Mouse (Mus musculus): ENCODE measurements at regions not wholly inside any gene's neighbourhood (a gene's known extent, or its start where the extent isn't known, plus 50 kb on each side); places are given as distances from the start of the nearest gene placed in this dataset.

GRCm38 (mm10) chr8:113916649-113917048, 68.1 kb upstream of the Adamts18 start:
- no peak for ATAC-seq (ENCODE audit: insufficient number of reproducible peaks, low FRiP score, low TSS enrichment)

GRCm38 (mm10) chr8:113917197-113917596, 68.7 kb upstream of the Adamts18 start:
- no peak for ATAC-seq (ENCODE audit: insufficient number of reproducible peaks, low FRiP score, low TSS enrichment)

- no peak for ATAC-seq (ENCODE audit: insufficient number of reproducible peaks, low FRiP score, low TSS enrichment)
Observed at GRCm38 (mm10) chr8:113920306-113920705, 71.8 kb upstream of the Adamts18 start.

- no peak for ATAC-seq (ENCODE audit: insufficient number of reproducible peaks, low FRiP score, low TSS enrichment)
Observed at GRCm38 (mm10) chr8:113923381-113923780, 74.8 kb upstream of the Adamts18 start.

GRCm38 (mm10) chr8:113953721-113954120, 105.2 kb upstream of the Adamts18 start:
- ATAC-seq (ENCODE audit: insufficient number of reproducible peaks, low FRiP score, low TSS enrichment): no peak

GRCm38 (mm10) chr8:113956439-113957043, 108.0 kb upstream of the Adamts18 start:
- no peak for ATAC-seq (ENCODE audit: insufficient number of reproducible peaks, low FRiP score, low TSS enrichment)

GRCm38 (mm10) chr8:113957821-113958220, 109.3 kb upstream of the Adamts18 start:
- no peak for ATAC-seq (ENCODE audit: insufficient number of reproducible peaks, low FRiP score, low TSS enrichment)

- no peak for ATAC-seq (ENCODE audit: insufficient number of reproducible peaks, low FRiP score, low TSS enrichment)
Observed at GRCm38 (mm10) chr8:113975810-113976209, 127.3 kb upstream of the Adamts18 start.

- ATAC-seq (ENCODE audit: insufficient number of reproducible peaks, low FRiP score, low TSS enrichment): no peak
Observed at GRCm38 (mm10) chr8:113976626-113977025, 128.1 kb upstream of the Adamts18 start.

- ATAC-seq (ENCODE audit: insufficient number of reproducible peaks, low FRiP score, low TSS enrichment): no peak
Observed at GRCm38 (mm10) chr8:113977072-113977471, 128.5 kb upstream of the Adamts18 start.

- no peak for ATAC-seq (ENCODE audit: insufficient number of reproducible peaks, low FRiP score, low TSS enrichment)
Observed at GRCm38 (mm10) chr8:113978946-113979345, 130.4 kb upstream of the Adamts18 start.

- ATAC-seq (ENCODE audit: insufficient number of reproducible peaks, low FRiP score, low TSS enrichment): no peak
Observed at GRCm38 (mm10) chr8:113979837-113980236, 131.3 kb upstream of the Adamts18 start.

- no peak for ATAC-seq (ENCODE audit: insufficient number of reproducible peaks, low FRiP score, low TSS enrichment)
Observed at GRCm38 (mm10) chr8:113981339-113981738, 132.8 kb upstream of the Adamts18 start.

GRCm38 (mm10) chr8:113984845-113985244, 136.3 kb upstream of the Adamts18 start:
- peak; percentile 66; the same call in 1 of the 2 replicates for ATAC-seq (ENCODE audit: insufficient number of reproducible peaks, low FRiP score, low TSS enrichment)

GRCm38 (mm10) chr8:113985471-113985870, 136.9 kb upstream of the Adamts18 start:
- ATAC-seq (ENCODE audit: insufficient number of reproducible peaks, low FRiP score, low TSS enrichment): no peak

GRCm38 (mm10) chr8:113985948-113986347, 137.4 kb upstream of the Adamts18 start:
- no peak for ATAC-seq (ENCODE audit: insufficient number of reproducible peaks, low FRiP score, low TSS enrichment)

GRCm38 (mm10) chr8:113990718-113991117, 142.2 kb upstream of the Adamts18 start:
- no peak for ATAC-seq (ENCODE audit: insufficient number of reproducible peaks, low FRiP score, low TSS enrichment)

- ATAC-seq (ENCODE audit: insufficient number of reproducible peaks, low FRiP score, low TSS enrichment): no peak
Observed at GRCm38 (mm10) chr8:113998881-113999280, 134.5 kb upstream of the Nudt7 start.

- ATAC-seq (ENCODE audit: insufficient number of reproducible peaks, low FRiP score, low TSS enrichment): no peak
Observed at GRCm38 (mm10) chr8:114001674-114002073, 131.7 kb upstream of the Nudt7 start.

- ATAC-seq (ENCODE audit: insufficient number of reproducible peaks, low FRiP score, low TSS enrichment): no peak
Observed at GRCm38 (mm10) chr8:114004436-114004835, 128.9 kb upstream of the Nudt7 start.

GRCm38 (mm10) chr8:114006587-114006986, 126.8 kb upstream of the Nudt7 start:
- ATAC-seq (ENCODE audit: insufficient number of reproducible peaks, low FRiP score, low TSS enrichment): no peak

- no peak for ATAC-seq (ENCODE audit: insufficient number of reproducible peaks, low FRiP score, low TSS enrichment)
Observed at GRCm38 (mm10) chr8:114007103-114007502, 126.3 kb upstream of the Nudt7 start.

- ATAC-seq (ENCODE audit: insufficient number of reproducible peaks, low FRiP score, low TSS enrichment): no peak
Observed at GRCm38 (mm10) chr8:114018364-114018763, 115.0 kb upstream of the Nudt7 start.

Measured in cerebellum, adult (tissue).